Mouse (Mus musculus) monocyte, adult 5-6 weeks (primary cell): Measurements from ENCODE around the gene Arl1. TPM values are rescaled to one million over a fixed set of nuclear protein-coding genes. Genes with fewer than 3 reads are reported as not detected.
"Not testable (repeated sequence)": the region's sequence is repeated elsewhere in the genome, so short reads cannot be mapped to it uniquely, and the experiment has no call there.

ENCODE experiments used
- ATAC-seq: fragments of 153-309, 156-312 bp; replicated peaks from 2 replicates; pipeline ENCODE4 v1.8.0; 2017; ENCODE audit warnings: mild to moderate bottlenecking; ENCODE audit not compliant: low TSS enrichment, insufficient number of reproducible peaks, severe bottlenecking, poor library complexity, low FRiP score
- total RNA-seq: library from RNA; stranded (forward); fragments of 200-1000, 200-491, 200-594 nt; gene quantifications from 3 replicates; pipeline ENCODE4 v1.2.3, GENCODE M21; 2017

The Arl1 gene
- total RNA-seq, 1 experiment from 2014 or later = 130 TPM

DNA sequence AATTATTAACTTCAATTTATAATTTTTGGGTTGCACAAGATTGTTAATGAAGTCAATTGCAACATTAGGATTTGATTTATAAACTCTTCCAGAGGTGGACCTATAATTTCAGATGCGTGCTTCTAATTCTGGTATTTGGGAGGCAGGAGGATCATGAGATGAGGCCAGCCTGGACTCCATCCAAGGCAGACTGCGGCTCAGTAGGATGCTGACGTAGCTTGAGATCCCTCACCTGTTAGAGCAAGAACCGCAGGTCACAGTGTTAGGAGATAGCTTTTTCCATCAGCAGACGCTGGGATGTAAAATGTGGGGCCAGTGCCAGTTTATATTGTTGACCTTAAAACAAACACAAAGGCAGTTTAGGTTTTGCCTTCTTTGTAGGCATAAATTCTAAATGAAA lies 10.1 kb downstream of the Arl1 start:
- ATAC-seq = no peak

DNA sequence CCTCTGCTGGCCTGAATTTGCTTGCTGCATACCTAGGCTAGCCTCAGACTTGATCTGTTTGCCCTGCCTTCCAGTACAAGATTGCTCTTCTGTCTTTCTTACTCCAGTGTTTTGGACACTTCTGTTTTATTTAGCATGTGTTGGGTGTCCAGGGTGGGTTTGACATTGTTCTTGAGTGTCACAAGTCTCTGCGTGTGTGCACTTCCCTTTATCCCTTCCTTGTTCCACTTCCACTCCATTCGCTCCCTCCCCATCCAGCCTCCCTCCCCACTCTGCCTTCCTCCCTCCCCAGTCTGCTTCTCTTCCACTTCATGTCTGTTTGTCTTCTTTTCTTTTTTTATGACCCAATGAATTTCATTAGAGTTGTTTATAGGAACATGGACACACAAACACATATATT lies 10.8 kb downstream of the Arl1 start:
- ATAC-seq = no peak

DNA sequence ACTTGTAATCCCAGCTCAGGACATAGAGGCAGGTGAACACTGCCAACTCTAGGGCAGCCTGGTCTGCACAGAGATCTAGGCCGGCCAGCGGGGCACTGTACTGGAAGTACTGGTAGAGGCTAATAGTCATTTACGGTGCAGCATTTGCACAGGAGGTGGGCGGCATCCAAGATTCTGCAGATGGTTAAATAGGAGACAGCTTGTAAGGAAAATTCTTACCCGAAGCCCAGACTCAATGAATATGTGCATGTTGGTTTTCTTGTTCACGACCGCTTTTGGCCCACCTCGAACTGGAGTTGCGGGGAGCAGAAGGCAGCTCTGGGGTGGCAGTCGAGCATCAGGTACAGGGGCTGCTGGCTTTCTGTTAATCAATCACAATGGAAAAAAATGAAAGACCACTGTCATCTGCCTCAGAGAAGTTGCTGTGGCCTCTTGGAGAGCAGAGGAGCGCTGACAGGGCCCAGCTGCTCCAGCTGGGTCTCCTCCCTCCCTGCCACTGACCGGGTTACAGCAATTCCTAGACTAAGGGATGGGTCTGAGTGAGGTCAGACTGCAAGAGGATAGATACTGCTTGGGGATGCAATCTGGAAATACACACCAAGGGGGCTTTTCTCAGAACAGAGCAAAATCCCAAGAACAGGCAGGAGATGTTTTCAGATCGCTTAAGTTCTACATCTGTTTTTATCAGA lies 31.0 kb downstream of the Arl1 start:
- no peak for ATAC-seq

DNA sequence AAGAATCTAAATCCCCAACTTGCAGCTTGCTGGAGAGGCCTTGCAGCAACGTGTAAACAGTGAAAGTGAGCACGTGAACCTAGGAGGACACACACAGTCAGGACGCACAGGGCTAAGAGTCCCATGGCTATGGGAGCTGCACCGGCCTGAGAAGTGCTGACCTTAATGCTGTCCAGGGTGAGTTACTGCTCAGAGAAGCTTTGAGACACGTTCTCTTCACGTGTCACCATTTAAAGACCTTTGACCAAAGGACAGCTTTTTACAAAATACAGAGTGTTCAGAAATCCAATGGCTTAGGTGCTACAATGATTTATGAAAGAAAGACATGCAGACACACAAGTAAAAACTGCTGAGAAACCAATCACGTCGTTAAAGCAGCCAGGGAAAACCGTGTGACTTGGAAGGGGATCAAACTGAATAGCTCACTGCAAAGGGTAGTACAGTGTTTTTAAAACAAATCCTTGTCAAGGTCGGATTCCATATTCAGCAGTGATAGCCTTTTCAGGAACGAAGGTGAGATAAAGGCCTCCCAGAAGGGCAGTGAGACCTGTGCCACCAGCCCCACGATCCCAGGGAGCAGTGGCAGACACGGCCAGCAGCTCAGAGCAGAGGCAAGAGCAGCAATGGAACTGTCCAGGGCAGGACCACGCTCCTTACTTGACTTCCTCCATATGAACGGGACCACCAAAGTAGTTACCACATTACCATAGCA lies 34.9 kb downstream of the Arl1 start:
- ATAC-seq = no peak

DNA sequence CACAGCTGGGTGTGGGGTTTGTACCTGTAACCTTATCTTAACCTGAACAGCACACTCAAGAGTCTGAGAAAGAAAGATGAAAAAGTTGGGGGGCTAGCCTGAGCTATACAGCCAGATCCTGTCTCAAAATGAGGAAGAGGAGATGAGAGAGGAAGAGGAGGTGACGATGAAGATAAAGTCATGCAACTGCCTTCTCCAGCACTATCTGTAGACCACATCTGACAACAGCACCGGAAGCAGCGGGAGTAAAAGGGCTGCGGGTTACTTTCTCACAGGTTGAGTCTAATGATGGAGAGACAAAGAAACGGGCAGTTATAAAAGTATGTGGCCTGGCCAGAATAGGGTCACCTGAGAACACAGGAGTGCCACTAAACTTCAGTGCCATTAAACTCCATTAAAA lies 38.3 kb downstream of the Arl1 start:
- no peak for ATAC-seq

DNA sequence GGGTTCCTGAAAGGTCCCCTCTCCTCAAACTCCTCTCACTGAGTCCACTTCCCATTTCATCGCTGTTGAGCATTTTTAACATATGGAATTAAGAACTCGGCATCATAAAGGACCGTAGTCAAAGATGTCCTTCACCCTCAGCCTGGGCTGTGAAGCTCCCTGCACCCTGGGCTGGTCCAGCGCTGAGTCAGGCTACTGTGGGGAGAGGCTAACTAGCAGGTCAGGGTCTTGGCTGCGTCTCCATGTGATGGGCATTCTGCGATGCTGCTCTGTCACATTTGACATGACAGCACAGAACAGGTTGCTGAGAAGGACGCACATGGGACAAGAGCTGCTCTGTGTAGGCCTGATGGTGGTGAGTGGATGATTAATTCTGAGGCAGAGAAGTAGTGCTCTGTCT lies 39.0 kb downstream of the Arl1 start:
- ATAC-seq = no peak

DNA sequence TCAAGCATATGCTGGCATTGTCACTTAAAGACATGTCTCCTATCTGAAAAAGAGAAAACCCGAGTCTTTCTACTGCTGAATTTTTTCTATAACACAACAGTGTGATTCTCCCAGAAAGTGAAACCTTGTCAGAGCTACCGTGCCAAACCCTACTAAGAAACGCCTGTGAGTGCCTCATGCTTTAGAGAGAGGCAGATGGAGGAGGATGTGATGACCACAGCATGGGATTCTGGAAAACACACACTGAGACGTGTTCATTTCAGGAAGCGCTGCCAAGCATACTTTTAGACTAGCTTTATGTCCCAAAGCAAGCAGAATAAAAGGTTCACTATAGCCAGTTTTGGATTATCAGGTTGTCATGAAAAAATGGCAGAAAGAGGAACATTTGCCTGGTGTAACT lies 42.3 kb downstream of the Arl1 start:
- ATAC-seq = not testable (repeated sequence)

DNA sequence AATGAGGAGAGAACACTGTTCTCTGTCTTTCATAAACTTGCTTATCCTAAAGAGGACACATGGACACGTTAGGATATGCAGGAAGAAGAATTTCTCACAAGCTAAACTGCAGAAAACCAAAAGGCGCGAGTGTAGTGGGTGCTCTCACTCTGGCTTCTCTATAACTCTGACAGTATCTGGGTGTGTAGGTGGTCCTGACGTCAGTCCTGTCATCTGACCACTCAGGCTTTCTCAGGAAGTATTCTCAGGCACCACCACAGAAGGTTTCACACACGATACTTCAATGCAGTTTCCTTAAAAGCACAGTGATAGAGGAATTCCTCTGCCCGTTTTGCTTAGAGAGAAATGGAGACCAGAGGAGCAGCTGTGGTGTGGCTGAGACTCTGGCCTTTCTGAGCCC lies 45.5 kb downstream of the Arl1 start:
- ATAC-seq = no peak

DNA sequence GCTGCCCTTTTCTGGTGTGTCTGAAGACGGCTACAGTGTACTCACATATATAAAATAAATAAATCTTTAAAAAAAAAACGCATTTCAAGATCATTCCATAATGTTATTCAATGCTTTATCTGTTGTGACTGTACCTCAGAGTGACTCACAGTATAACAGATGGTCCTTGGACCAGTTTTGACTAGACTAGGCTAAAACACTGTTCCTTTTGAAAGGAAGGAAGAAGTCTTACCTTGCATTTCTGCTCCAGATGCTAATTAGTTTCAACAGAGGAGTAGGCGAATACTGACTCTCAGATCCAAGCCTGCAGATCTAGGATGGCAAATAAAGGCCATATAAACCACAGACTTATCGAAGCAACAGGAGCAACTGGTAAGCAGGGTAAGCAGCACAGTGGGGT lies 50.1 kb downstream of the Arl1 start:
- no peak for ATAC-seq

DNA sequence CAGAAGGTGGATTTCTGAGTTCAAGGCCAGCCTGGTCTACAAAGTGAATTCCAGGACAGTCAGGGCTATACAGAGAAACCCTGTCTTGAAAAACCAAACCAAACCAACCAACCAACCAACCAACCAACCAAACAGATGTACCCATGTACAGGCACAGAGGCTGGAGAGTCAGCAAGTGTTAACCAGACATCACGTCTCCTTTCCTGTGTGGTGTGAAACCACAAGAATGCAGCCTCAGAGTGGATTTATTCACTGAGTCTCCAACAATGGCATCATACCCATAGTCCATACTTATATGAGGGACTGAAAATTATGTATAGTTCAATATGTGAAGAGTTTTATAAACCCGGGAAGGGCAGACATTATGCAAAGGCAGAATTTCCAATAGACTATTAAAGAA lies 52.5 kb downstream of the Arl1 start:
- ATAC-seq = not testable (repeated sequence)

DNA sequence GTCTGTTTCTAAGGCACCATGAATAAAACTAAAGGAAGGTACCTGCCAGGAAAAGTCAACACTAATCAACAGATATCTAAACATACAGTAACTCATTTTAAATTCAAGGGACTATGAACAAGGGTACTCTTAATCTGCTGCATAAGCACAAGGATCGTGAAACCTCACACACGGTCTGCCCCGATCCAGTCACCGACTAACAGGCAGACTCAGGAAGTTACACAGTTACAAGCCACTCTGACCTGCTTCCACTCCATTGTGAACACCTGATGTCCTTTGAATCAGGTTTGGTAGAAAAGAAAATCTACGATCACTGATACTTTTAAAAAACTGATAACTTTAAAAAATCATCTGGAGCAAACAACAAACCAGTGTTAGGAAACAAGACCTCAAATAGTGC lies 53.3 kb downstream of the Arl1 start:
- no peak for ATAC-seq

DNA sequence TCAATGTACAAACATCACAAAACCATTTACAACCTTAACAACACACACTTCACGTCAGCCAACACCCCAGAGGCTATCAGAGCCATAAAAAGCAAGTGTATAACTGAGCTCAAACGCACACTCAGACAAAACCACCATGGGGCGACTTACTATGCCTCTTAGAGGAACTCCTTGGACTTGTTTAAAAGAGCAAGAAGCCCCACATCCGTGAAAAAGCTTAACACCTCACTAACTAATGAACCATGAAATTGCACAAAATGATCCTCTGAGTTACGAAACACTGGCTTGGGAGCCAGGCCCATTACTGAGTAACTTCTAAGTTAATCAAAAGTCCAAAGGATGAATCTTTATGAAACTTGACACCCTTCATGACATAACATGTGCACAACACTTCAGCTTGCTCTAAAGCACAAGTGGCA lies 53.9 kb downstream of the Arl1 start:
- ATAC-seq = no peak

DNA sequence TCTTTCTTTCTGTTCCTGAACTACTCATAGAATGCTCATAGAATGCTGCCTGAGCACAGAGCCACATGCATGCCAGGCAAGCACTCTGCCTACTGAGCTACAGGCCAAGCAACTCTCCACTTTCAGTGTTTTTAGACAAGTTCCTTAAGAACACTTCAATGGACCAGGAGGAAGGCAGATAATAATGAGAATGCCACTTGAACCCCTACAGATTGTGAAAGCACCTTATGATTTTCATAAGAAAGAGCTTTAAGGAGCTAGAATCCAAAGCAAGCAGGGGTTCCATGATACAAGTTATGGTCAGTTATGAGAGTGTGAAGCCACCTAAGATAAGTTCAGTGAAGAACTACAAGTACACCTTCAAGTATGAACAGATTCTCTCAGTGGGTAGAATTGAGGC lies 63.0 kb downstream of the Arl1 start:
- ATAC-seq = no peak

Other genes with a start within 250 kb of the Arl1 start
- 13.3 to 26.4 TPM (median 15.1 TPM) in 3 replicates for gene Chpt1, start 226.8 kb upstream of the Arl1 start, total RNA-seq
- gene Mybpc1, start 125.7 kb upstream of the Arl1 start, total RNA-seq = not detected in 3 replicates
- 5.6 to 16.1 TPM (median 15.2 TPM) in 3 replicates for gene Spic, start 45.8 kb upstream of the Arl1 start, total RNA-seq
- gene Utp20, start 95.9 kb downstream of the Arl1 start, total RNA-seq = 7.4 to 17.3 TPM (median 12.4 TPM) in 3 replicates
- gene Slc5a8, start 155.1 kb downstream of the Arl1 start, total RNA-seq = not detected in 3 replicates